Mouse (Mus musculus): ENCODE results near the gene Trpv6. TPM values are rescaled to one million over a fixed set of nuclear protein-coding genes. Genes with fewer than 3 reads are reported as not detected.

Trpv6 gene
- polyA plus RNA-seq, 1 experiment from 2014 or later, result 0.19 TPM

Other genes starting within 250 kb of the Trpv6 start
- not detected in 2 replicates for gene Gm5771, start 244.0 kb downstream of the Trpv6 start, polyA plus RNA-seq (2016; fragmentation: Nextera tagmentation; extraction: Ambion mirVana)
- gene Gm10334, start 190.3 kb downstream of the Trpv6 start, polyA plus RNA-seq (2016; fragmentation: Nextera tagmentation; extraction: Ambion mirVana), result not detected in 2 replicates
- gene Prss1, start 177.5 kb downstream of the Trpv6 start, polyA plus RNA-seq (2016; fragmentation: Nextera tagmentation; extraction: Ambion mirVana), result not detected in 2 replicates
- gene Prss2, start 114.6 kb downstream of the Trpv6 start, polyA plus RNA-seq (2016; fragmentation: Nextera tagmentation; extraction: Ambion mirVana), result 0.22 TPM in 1 of 2 replicates, not detected in the other
- 2.4 and 2.9 TPM in 2 replicates for gene Ephb6, start 30.9 kb downstream of the Trpv6 start, polyA plus RNA-seq (2016; fragmentation: Nextera tagmentation; extraction: Ambion mirVana)
- gene Trpv5, start 44.4 kb upstream of the Trpv6 start, polyA plus RNA-seq (2016; fragmentation: Nextera tagmentation; extraction: Ambion mirVana), result 0.05 and 0.07 TPM in 2 replicates
- not detected in 2 replicates for gene Llcfc1, start 48.0 kb upstream of the Trpv6 start, polyA plus RNA-seq (2016; fragmentation: Nextera tagmentation; extraction: Ambion mirVana)
- gene Kel, start 67.9 kb upstream of the Trpv6 start, polyA plus RNA-seq (2016; fragmentation: Nextera tagmentation; extraction: Ambion mirVana), result 275 and 280 TPM in 2 replicates
- not detected in 2 replicates for gene Olfr459, start 138.8 kb upstream of the Trpv6 start, polyA plus RNA-seq (2016; fragmentation: Nextera tagmentation; extraction: Ambion mirVana)
- not detected in 2 replicates for gene Pip, start 211.1 kb upstream of the Trpv6 start, polyA plus RNA-seq (2016; fragmentation: Nextera tagmentation; extraction: Ambion mirVana)
- not detected in 2 replicates for gene Sval2, start 216.6 kb upstream of the Trpv6 start, polyA plus RNA-seq (2016; fragmentation: Nextera tagmentation; extraction: Ambion mirVana)